27 mouse cellular contexts compared by ENCODE assay signal in genomic region chr10:111320579-111320978, GRCm38 (mm10). TPM values are rescaled to one million over a fixed set of nuclear protein-coding genes. Genes with fewer than 3 reads are reported as not detected.
DNase-seq lines count a peak whose midpoint lies in the region; ATAC-seq lines count a peak whose summit lies in the region.
"Had no signal": no experiment of that assay in that cellular context is flagged by ENCODE, and none has a peak within 500 bp of the region (broad histone marks: within the 10 kb centered on the region; RNA-seq: fewer than 3 reads in every experiment).

No protein-coding gene starts in this region.

- no peaks in the 10 kb centered on the region; the same call in 1 of the 2 replicates for H3K4me1 ChIP-seq in midbrain, embryonic 16.5 days (ENCODE audit: control insufficient read depth, insufficient read depth, low read length)
- H3K4me1 ChIP-seq: embryonic facial prominence, embryonic 12.5 days; hindbrain, embryonic 10.5 days; limb, embryonic 13.5 days; liver, embryonic 12.5 days had no signal

- H3K4me3 ChIP-seq in midbrain, embryonic 16.5 days (ENCODE audit: low read depth, low read length), result no peak overlapping the region
- H3K4me3 ChIP-seq: embryonic facial prominence, embryonic 12.5 days; gastrocnemius, adult 2 months; hindbrain, embryonic 10.5 days; limb, embryonic 13.5 days; liver, embryonic 12.5 days; myocyte had no signal

- no peak overlapping the region for H3K4me2 ChIP-seq in midbrain, embryonic 16.5 days (ENCODE audit: low read length)
- H3K4me2 ChIP-seq: embryonic facial prominence, embryonic 12.5 days; heart, embryonic 11.5 days; limb, embryonic 13.5 days; liver, embryonic 12.5 days had no signal

- no peak overlapping the region for H3K27ac ChIP-seq in midbrain, embryonic 16.5 days (ENCODE audit: low read length)
- H3K27ac ChIP-seq: embryonic facial prominence, embryonic 12.5 days; gastrocnemius, adult 2 months; hindbrain, embryonic 10.5 days; limb, embryonic 13.5 days; liver, embryonic 12.5 days; stomach, postnatal 0 days had no signal

- ATAC-seq in CD4-positive, CD25-positive, alpha-beta regulatory T cell, adult 4 months, result peak; percentile 66
- peak; percentile 83 for ATAC-seq in granulocyte monocyte progenitor cell, adult 5-6 weeks (replicated peaks; ENCODE audit: poor library complexity, severe bottlenecking)
- 0 out of 2 replicates have a peak, but pooled peaks have one; percentile 35 for ATAC-seq in monocyte, adult 5-6 weeks (replicated peaks; ENCODE audit: insufficient number of reproducible peaks, low FRiP score, low TSS enrichment, poor library complexity, severe bottlenecking)
- ATAC-seq in midbrain, embryonic 16.5 days, result no peak
- ATAC-seq: forebrain, embryonic 14.5 days; hindbrain, embryonic 16.5 days; liver, embryonic 12.5 days; Patski had no signal

- no peaks in the 10 kb centered on the region for H3K27me3 ChIP-seq in midbrain, embryonic 16.5 days (ENCODE audit: control insufficient read depth, insufficient read depth, low read depth, low read length)
- H3K27me3 ChIP-seq: embryonic facial prominence, embryonic 12.5 days; limb, embryonic 13.5 days; liver, embryonic 12.5 days; Patski had no signal

- no peaks in the 10 kb centered on the region for H3K36me3 ChIP-seq in midbrain, embryonic 16.5 days (ENCODE audit: control insufficient read depth, insufficient read depth, low read length)
- H3K36me3 ChIP-seq: embryonic facial prominence, embryonic 12.5 days; hindbrain, embryonic 10.5 days; limb, embryonic 13.5 days; liver, embryonic 12.5 days had no signal

- H3K9ac ChIP-seq in midbrain, embryonic 16.5 days (ENCODE audit: low read depth, low read length), result no peak overlapping the region
- H3K9ac ChIP-seq: embryonic facial prominence, embryonic 12.5 days; limb, embryonic 13.5 days; liver, embryonic 12.5 days had no signal

- DNase-seq in 3134 (ENCODE audit: extremely low read depth, insufficient read length, low spot score), result peak; percentile 14
- DNase-seq in layer of hippocampus, postnatal 14 days (ENCODE audit: low spot score in 2 of 2), result no peak
- no peak for DNase-seq in heart, adult 9 months (ENCODE audit: low spot score in 2 of 2)
- no peak for DNase-seq in kidney, adult 11 months
- DNase-seq: adrenal gland, adult 8-10 months; cerebellum, adult 18-20 months; cerebellum, postnatal 14 days; gastrocnemius, adult 2 months; kidney, adult 18-20 months; lung, adult 18-20 months; lung, postnatal 14 days; midbrain, embryonic 14.5 days; thymus, adult 2 months had no signal

- no peaks in the 10 kb centered on the region for H3K9me3 ChIP-seq in midbrain, embryonic 16.5 days (replicated peaks; ENCODE audit: control insufficient read depth, low read length, poor library complexity, severe bottlenecking)
- H3K9me3 ChIP-seq: embryonic facial prominence, embryonic 12.5 days; hindbrain, embryonic 10.5 days; limb, embryonic 13.5 days; liver, embryonic 12.5 days had no signal

RNA-seq across cellular contexts. Expression of gene Bbs10, which starts 22.1 kb away (rescaled TPM):
- polyA plus RNA-seq in CD4-positive, CD25-positive, alpha-beta regulatory T cell, adult 4 months (2017; shearing (Covaris generic)), result 1 to 10 TPM; 1.5 to 2.0 TPM
- 1.7 and 2.5 TPM in 2 replicates for total RNA-seq in granulocyte monocyte progenitor cell, adult 5-6 weeks (2014; fragmentation: Nextera tagmentation)
- total RNA-seq in granulocyte monocyte progenitor cell, adult 5-6 weeks (2017), result 4.3 and 5.3 TPM in 2 replicates
- total RNA-seq in monocyte, adult 5-6 weeks (2017), result 1.5 to 3.3 TPM (median 2.3 TPM) in 3 replicates
- 1 to 10 TPM; 4.2 to 5.4 TPM for total RNA-seq in layer of hippocampus, postnatal 14 days (2021)
- polyA plus RNA-seq in midbrain, embryonic 16.5 days (2015; fragmentation: Nextera tagmentation; extraction: Ambion mirVana), result 5.6 TPM in 2 replicates
